Mouse (Mus musculus) CH12.LX (cell line): ENCODE data around the gene Wdr24. TPM values are rescaled to one million over a fixed set of nuclear protein-coding genes. Genes with fewer than 3 reads are reported as not detected.
A peak's percentile ranks its signal among the peaks of the same experiment; 100 is the strongest.

ENCODE experiments used
- DNase-seq: peaks from one replicate; pipeline ENCODE4 v3.0.0-alpha.2; 2013; ENCODE audit errors: extremely low read depth
- H3K27ac ChIP-seq: 2 replicates; pipeline ENCODE4 v1.5.1; 2012; ENCODE audit warnings: low read depth, mild to moderate bottlenecking, control low read depth, moderate library complexity; ENCODE audit not compliant: insufficient read depth
- H3K27me3 ChIP-seq: replicated peaks from 2 replicates; pipeline ENCODE3; 2012; ENCODE audit warnings: inconsistent platforms
- H3K36me3 ChIP-seq, 2 experiments: replicated peaks in 1 of 2; 2 replicates each; pipeline versions ENCODE3 to v1.6.1; 2012; ENCODE audit warnings: inconsistent platforms in 1 of 2, low read length in 1 of 2, mild to moderate bottlenecking in 1 of 2, mixed read lengths in 1 of 2, moderate library complexity in 1 of 2; ENCODE audit not compliant: control insufficient read depth in 1 of 2, insufficient read depth in 1 of 2
- H3K4me1 ChIP-seq, 2 experiments: 2 replicates each; pipeline ENCODE4 v1.6.1; 2012; ENCODE audit warnings: inconsistent platforms in 1 of 2, moderate library complexity in 1 of 2; ENCODE audit not compliant: insufficient read depth in 2 of 2, control insufficient read depth in 1 of 2
- H3K4me2 ChIP-seq: 2 replicates; pipeline ENCODE4 v1.6.1; 2012; ENCODE audit warnings: low read depth, mild to moderate bottlenecking, control low read depth; ENCODE audit not compliant: poor library complexity, insufficient read depth, severe bottlenecking
- H3K4me3 ChIP-seq, 3 experiments: fragments of 150-350 bp in 1 of 3; sonication (generic) in 1 of 3; replicated peaks in 1 of 3; 2 replicates each; pipeline versions ENCODE3 to v1.5.1; 2011 to 2012; ENCODE audit warnings: low read depth in 2 of 3, low read length in 2 of 3, mild to moderate bottlenecking in 2 of 3, moderate library complexity in 2 of 3, control low read depth in 1 of 3, improper control_type of control experiment in 1 of 3, inconsistent platforms in 1 of 3, mixed read lengths in 1 of 3; ENCODE audit not compliant: poor library complexity in 1 of 3
- H3K79me2 ChIP-seq: replicated peaks from 2 replicates; pipeline ENCODE4 v1.6.1; 2012; ENCODE audit warnings: mild to moderate bottlenecking, moderate library complexity; ENCODE audit not compliant: control insufficient read depth, poor library complexity, insufficient read depth, severe bottlenecking; ENCODE audit errors: extremely low read depth
- H3K9ac ChIP-seq: 2 replicates; pipeline ENCODE4 v1.6.1; 2012; ENCODE audit warnings: low read depth, mild to moderate bottlenecking, control low read depth, moderate library complexity; ENCODE audit not compliant: insufficient read depth
- H3K9me3 ChIP-seq: replicated peaks from 2 replicates; pipeline ENCODE3; 2012; ENCODE audit warnings: low read length, inconsistent platforms, mixed read lengths
- CHD1 ChIP-seq: IDR thresholded peaks from 2 replicates; pipeline ENCODE4 v1.6.1; 2012; ENCODE audit warnings: low read depth, low read length, improper control_type of control experiment, inconsistent platforms
- E2F4 ChIP-seq: IDR thresholded peaks from 2 replicates; pipeline ENCODE4 v1.6.1; 2011; ENCODE audit warnings: low read depth, low read length, improper control_type of control experiment; ENCODE audit not compliant: insufficient replicate concordance
- EP300 ChIP-seq: IDR thresholded peaks from 2 replicates; pipeline ENCODE4 v1.6.1; 2011; ENCODE audit warnings: low read length, improper control_type of control experiment
- GABPA ChIP-seq: IDR thresholded peaks from 2 replicates; pipeline ENCODE4 v1.6.1; 2012; ENCODE audit warnings: low read depth, low read length, improper control_type of control experiment, inconsistent platforms; ENCODE audit not compliant: insufficient replicate concordance
- IRF4 ChIP-seq: IDR thresholded peaks from 2 replicates; pipeline ENCODE4 v1.6.1; 2014; ENCODE audit warnings: low read depth, mild to moderate bottlenecking, inconsistent platforms, low read length, improper control_type of control experiment
- JUN ChIP-seq: IDR thresholded peaks from 2 replicates; pipeline ENCODE4 v1.6.1; 2011; ENCODE audit warnings: low read depth, mild to moderate bottlenecking, low read length, improper control_type of control experiment, moderate library complexity; ENCODE audit not compliant: insufficient read depth
- JUND ChIP-seq: conservative IDR thresholded peaks from 2 replicates; pipeline ENCODE4 v1.6.1; 2011; ENCODE audit warnings: low read depth, low read length, improper control_type of control experiment
- KAT2A ChIP-seq: IDR thresholded peaks from 2 replicates; pipeline ENCODE4 v1.6.1; 2012; ENCODE audit warnings: low read length, improper control_type of control experiment, inconsistent platforms; ENCODE audit not compliant: insufficient replicate concordance
- MYC ChIP-seq: IDR thresholded peaks from 2 replicates; pipeline ENCODE4 v1.6.1; 2011; ENCODE audit warnings: low read depth, mild to moderate bottlenecking, improper control_type of control experiment, low read length
- POLR2AphosphoS2 ChIP-seq: IDR thresholded peaks from 2 replicates; pipeline ENCODE4 v1.6.1; 2011; ENCODE audit warnings: low read depth, low read length, improper control_type of control experiment
- RAD21 ChIP-seq: IDR thresholded peaks from 2 replicates; pipeline ENCODE4 v1.6.1; 2011; ENCODE audit warnings: low read depth, mild to moderate bottlenecking, low read length, improper control_type of control experiment, moderate library complexity
- SMC3 ChIP-seq: IDR thresholded peaks from 2 replicates; pipeline ENCODE4 v1.6.1; 2011; ENCODE audit warnings: low read depth, low read length, improper control_type of control experiment
- USF1 ChIP-seq: IDR thresholded peaks from 2 replicates; pipeline ENCODE4 v1.6.1; 2014; ENCODE audit warnings: low read depth, mild to moderate bottlenecking, inconsistent platforms, low read length, improper control_type of control experiment
- USF2 ChIP-seq: conservative IDR thresholded peaks from 2 replicates; pipeline ENCODE4 v1.6.1; 2011; ENCODE audit warnings: low read depth, low read length, improper control_type of control experiment
- ZNF384 ChIP-seq: IDR thresholded peaks from 2 replicates; pipeline ENCODE4 v1.6.1; 2012; ENCODE audit warnings: low read depth, low read length, improper control_type of control experiment, inconsistent platforms
- dilution Hi-C: fragments of 300-500 bp; cut with MboI; formaldehyde crosslinking; loops from 2 replicates; pipeline ENCODE4 v1.14.3; 2020; ENCODE audit warnings: low sequenced_read_pairs; ENCODE audit not compliant: extremely low pct_unique_long_range_greater_than_20kb, extremely low pct_ligation_motif_present
- in situ Hi-C: fragments of 300-500 bp; cut with MboI; formaldehyde crosslinking; loops from 3 replicates; pipeline ENCODE4 v1.14.3; 2019; ENCODE audit warnings: low sequenced_read_pairs, low pct_ligation_motif_present, low pct_unique_long_range_greater_than_20kb, mixed read lengths
- polyA plus RNA-seq: library from polyadenylated mRNA; unstranded; fragments of >175 nt; gene quantifications from 2 replicates; pipeline ENCODE4 v1.2.1, GENCODE M21; 2012; ENCODE audit warnings: low read depth; ENCODE audit not compliant: insufficient read length
- total RNA-seq, 2 experiments: library from RNA; depleted of rRNA; stranded (reverse); fragments of 300-350 nt in 1 of 2; fragments of >200 nt in 1 of 2; gene quantifications; 2 replicates each; pipeline ENCODE4 v1.2.3; 2012 to 2014

Gene Wdr24
- total and polyA plus RNA-seq, 3 experiments, result 20.4 to 28.6 (median 20.9) TPM

DNA sequence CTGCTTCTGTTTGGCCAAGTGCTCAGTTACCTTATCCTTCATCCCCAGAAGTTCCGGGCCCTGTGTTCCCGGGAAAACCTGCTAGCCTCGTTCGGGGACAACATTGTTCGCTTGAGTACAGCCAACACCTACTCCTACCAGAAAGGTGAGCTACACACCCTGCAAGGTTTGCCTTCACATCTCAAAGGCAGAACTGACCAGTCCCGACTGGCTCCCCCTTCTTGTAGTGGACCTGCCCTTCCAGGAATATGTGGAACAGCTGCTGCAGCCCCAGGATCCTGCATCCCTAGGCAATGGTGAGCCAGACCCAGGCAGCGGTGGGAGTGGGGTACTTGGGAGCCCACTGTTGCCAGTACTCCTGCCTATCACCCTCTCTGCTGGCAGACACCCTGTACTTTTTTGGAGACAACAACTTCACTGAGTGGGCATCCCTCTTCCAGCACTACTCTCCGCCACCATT, 6.2 kb downstream of the Wdr24 start:
- Histone ChIP-seq H3K4me1 (peaks cover 24 to 61% of the 10 kb centered on the region in 2 experiments), H3K9me3 (no peaks in the 10 kb centered on the region), H3K79me2 (peaks cover 14% of the 10 kb centered on the region), H3K36me3 (peaks cover 49 to 73% of the 10 kb centered on the region in 2 experiments), H3K4me3 (peak overlapping the region; percentile 43 to 64 (median 49)), H3K27ac (no peak overlapping the region), H3K4me2 (peak overlapping the region; percentile 30), H3K9ac (no peak overlapping the region), H3K27me3 (no peaks in the 10 kb centered on the region)
- no peak for DNase-seq
- TF ChIP-seq USF2 (no peak), POLR2AphosphoS2 (0 out of 2 replicates have a peak, but pooled peaks have one; percentile 4)
- in situ Hi-C loops, result no loop called here
- dilution Hi-C loops, result no loop called here

DNA sequence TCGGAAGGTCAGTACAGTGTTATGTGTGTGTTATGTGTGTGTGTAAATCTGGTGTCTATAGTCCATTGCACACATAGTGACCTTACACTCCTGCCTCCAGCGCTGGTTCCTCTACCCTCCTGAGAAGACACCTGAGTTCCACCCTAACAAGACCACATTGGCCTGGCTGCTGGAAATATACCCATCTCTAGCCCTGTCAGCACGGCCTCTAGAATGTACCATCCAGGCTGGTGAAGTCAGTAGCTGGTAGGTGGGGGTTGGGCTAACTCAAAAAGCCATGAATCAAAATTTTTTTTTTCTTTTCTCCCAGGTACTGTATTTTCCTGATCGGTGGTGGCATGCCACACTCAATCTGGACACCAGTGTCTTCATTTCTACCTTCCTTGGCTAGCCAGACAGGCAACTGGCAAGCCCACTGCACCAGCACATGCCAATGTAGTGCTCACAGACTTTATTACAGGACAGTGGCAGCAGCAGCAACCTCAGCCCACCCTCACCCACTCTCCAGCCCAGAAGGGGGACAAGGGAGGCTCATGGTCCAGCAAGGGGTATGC, 6.8 kb downstream of the Wdr24 start:
- no peak overlapping the region for H3K4me2 ChIP-seq
- H3K4me3 ChIP-seq, result no peak overlapping the region
- H3K9ac ChIP-seq, result no peak overlapping the region
- no peak for TF ChIP-seq E2F4
- no peak for TF ChIP-seq MYC
- no peak for TF ChIP-seq GABPA
- TF ChIP-seq ZNF384, result no peak
- TF ChIP-seq IRF4, result no peak
- TF ChIP-seq EP300, result no peak
- TF ChIP-seq SMC3, result no peak
- no peak for TF ChIP-seq RAD21
- no peak for TF ChIP-seq JUN
- no peak for TF ChIP-seq JUND
- no peak for TF ChIP-seq USF1
- TF ChIP-seq KAT2A, result no peak
- no peak for TF ChIP-seq CHD1
- peaks cover 27 to 61% of the 10 kb centered on the region in 2 experiments for H3K4me1 ChIP-seq
- dilution Hi-C loops, result no loop called here
- no peak overlapping the region for H3K27ac ChIP-seq
- H3K27me3 ChIP-seq, result no peaks in the 10 kb centered on the region
- DNase-seq, result no peak
- peaks cover 56 to 77% of the 10 kb centered on the region in 2 experiments for H3K36me3 ChIP-seq
- in situ Hi-C loops, result no loop called here
- H3K9me3 ChIP-seq, result no peaks in the 10 kb centered on the region
- peaks cover 14% of the 10 kb centered on the region for H3K79me2 ChIP-seq
